Mouse (Mus musculus): ENCODE measurements at regions not wholly inside any gene's neighbourhood (a gene's known extent, or its start where the extent isn't known, plus 50 kb on each side); places are given as distances from the start of the nearest gene placed in this dataset.

- H3K36me3 ChIP-seq (ENCODE audit: control insufficient read depth, insufficient read depth, low read length), result no peaks in the 10 kb centered on the region
- H3K79me2 ChIP-seq (ENCODE audit: control insufficient read depth, insufficient read depth, low read length), result no peaks in the 10 kb centered on the region
- H3K27me3 ChIP-seq (ENCODE audit: control insufficient read depth, insufficient read depth, low read length), result no peaks in the 10 kb centered on the region
- no peak for DNase-seq (ENCODE audit: extremely low read depth, low read depth, low spot score)
- no peak overlapping the region for H3K4me3 ChIP-seq (ENCODE audit: insufficient read depth, low read depth, low read length)
- H3K4me1 ChIP-seq (ENCODE audit: control insufficient read depth, insufficient read depth, low read length), result peaks cover 18% of the 10 kb centered on the region
- no peak overlapping the region for H3K9ac ChIP-seq (ENCODE audit: low read depth, low read length)
- no peak overlapping the region for H3K27ac ChIP-seq (replicated peaks; ENCODE audit: insufficient read depth, low read depth, low read length)
- TF ChIP-seq CTCF (IDR thresholded peaks at IDR 0.05; ENCODE audit: low read depth, low read length) (no peak), POLR2A (IDR thresholded peaks at IDR 0.05; ENCODE audit: extremely low read depth, insufficient read depth, low read length) (no peak)
- WGBS, result 97% methylated on average over 4 of the region's 4 CpGs
Observed at GRCm38 (mm10) chr16:30006826-30007225, 57.4 kb upstream of the Hes1 start.

- Histone ChIP-seq H3K79me2 (ENCODE audit: control insufficient read depth, insufficient read depth, low read length) (no peaks in the 10 kb centered on the region), H3K9ac (ENCODE audit: low read depth, low read length) (peak overlapping the region; percentile 67), H3K27me3 (ENCODE audit: control insufficient read depth, insufficient read depth, low read length) (no peaks in the 10 kb centered on the region), H3K27ac (replicated peaks; ENCODE audit: insufficient read depth, low read depth, low read length) (peak overlapping the region; percentile 81), H3K36me3 (ENCODE audit: control insufficient read depth, insufficient read depth, low read length) (no peaks in the 10 kb centered on the region), H3K4me3 (ENCODE audit: insufficient read depth, low read depth, low read length) (peak overlapping the region; percentile 57), H3K4me1 (ENCODE audit: control insufficient read depth, insufficient read depth, low read length) (peaks cover 23% of the 10 kb centered on the region)
- TF ChIP-seq POLR2A (IDR thresholded peaks at IDR 0.05; ENCODE audit: extremely low read depth, insufficient read depth, low read length), result no peak
- TF ChIP-seq CTCF (IDR thresholded peaks at IDR 0.05; ENCODE audit: low read depth, low read length), result peak; percentile 55
- WGBS, result under 1% methylated on average over 59 of the region's 62 CpGs
- DNase-seq (ENCODE audit: extremely low read depth, low read depth, low spot score), result peak; percentile 97
Observed at GRCm38 (mm10) chr16:30008451-30009357, 55.5 kb upstream of the Hes1 start.

- peaks cover 22% of the 10 kb centered on the region for H3K4me1 ChIP-seq (ENCODE audit: control insufficient read depth, insufficient read depth, low read length)
- no peaks in the 10 kb centered on the region for H3K36me3 ChIP-seq (ENCODE audit: control insufficient read depth, insufficient read depth, low read length)
- H3K9ac ChIP-seq (ENCODE audit: low read depth, low read length), result peak overlapping the region; percentile 30
- DNase-seq (ENCODE audit: extremely low read depth, low read depth, low spot score), result peak; percentile 92
- no peak for TF ChIP-seq POLR2A (IDR thresholded peaks at IDR 0.05; ENCODE audit: extremely low read depth, insufficient read depth, low read length)
- TF ChIP-seq CTCF (IDR thresholded peaks at IDR 0.05; ENCODE audit: low read depth, low read length), result no peak
- no peaks in the 10 kb centered on the region for H3K79me2 ChIP-seq (ENCODE audit: control insufficient read depth, insufficient read depth, low read length)
- peak overlapping the region; percentile 81 for H3K27ac ChIP-seq (replicated peaks; ENCODE audit: insufficient read depth, low read depth, low read length)
- H3K27me3 ChIP-seq (ENCODE audit: control insufficient read depth, insufficient read depth, low read length), result no peaks in the 10 kb centered on the region
- peak overlapping the region; percentile 19 for H3K4me3 ChIP-seq (ENCODE audit: insufficient read depth, low read depth, low read length)
- 10% methylated on average over 17 of the region's 17 CpGs for WGBS
Observed at GRCm38 (mm10) chr16:30009521-30010186, 54.5 kb upstream of the Hes1 start.

- Histone ChIP-seq H3K4me3 (ENCODE audit: insufficient read depth, low read depth, low read length) (peak overlapping the region; percentile 8; the same call in 1 of the 2 replicates), H3K27ac (replicated peaks; ENCODE audit: insufficient read depth, low read depth, low read length) (peak overlapping the region; percentile 81), H3K27me3 (ENCODE audit: control insufficient read depth, insufficient read depth, low read length) (no peaks in the 10 kb centered on the region), H3K4me1 (ENCODE audit: control insufficient read depth, insufficient read depth, low read length) (peaks cover 11% of the 10 kb centered on the region), H3K79me2 (ENCODE audit: control insufficient read depth, insufficient read depth, low read length) (no peaks in the 10 kb centered on the region), H3K36me3 (ENCODE audit: control insufficient read depth, insufficient read depth, low read length) (no peaks in the 10 kb centered on the region), H3K9ac (ENCODE audit: low read depth, low read length) (peak overlapping the region; percentile 55)
- WGBS, result 21% methylated on average over 2 of the region's 2 CpGs
- DNase-seq (ENCODE audit: extremely low read depth, low read depth, low spot score), result peak; percentile 84
- TF ChIP-seq CTCF (IDR thresholded peaks at IDR 0.05; ENCODE audit: low read depth, low read length) (no peak), POLR2A (IDR thresholded peaks at IDR 0.05; ENCODE audit: extremely low read depth, insufficient read depth, low read length) (no peak)
Observed at GRCm38 (mm10) chr16:30013123-30013522, 51.1 kb upstream of the Hes1 start.

- H3K27ac ChIP-seq (replicated peaks; ENCODE audit: insufficient read depth, low read depth, low read length), result no peak overlapping the region
- no peaks in the 10 kb centered on the region for H3K79me2 ChIP-seq (ENCODE audit: control insufficient read depth, insufficient read depth, low read length)
- no peak overlapping the region for H3K4me3 ChIP-seq (ENCODE audit: insufficient read depth, low read depth, low read length)
- H3K27me3 ChIP-seq (ENCODE audit: control insufficient read depth, insufficient read depth, low read length), result no peaks in the 10 kb centered on the region
- H3K36me3 ChIP-seq (ENCODE audit: control insufficient read depth, insufficient read depth, low read length), result no peaks in the 10 kb centered on the region
- DNase-seq (ENCODE audit: extremely low read depth, low read depth, low spot score), result no peak
- 90% methylated on average over 9 of the region's 9 CpGs for WGBS
- no peak overlapping the region for H3K9ac ChIP-seq (ENCODE audit: low read depth, low read length)
- peaks cover 10% of the 10 kb centered on the region; the same call in 1 of the 2 replicates for H3K4me1 ChIP-seq (ENCODE audit: control insufficient read depth, insufficient read depth, low read length)
- TF ChIP-seq POLR2A (IDR thresholded peaks at IDR 0.05; ENCODE audit: extremely low read depth, insufficient read depth, low read length) (no peak), CTCF (IDR thresholded peaks at IDR 0.05; ENCODE audit: low read depth, low read length) (no peak)
Observed at GRCm38 (mm10) chr16:30013943-30014342, 50.2 kb upstream of the Hes1 start.
